Mouse (Mus musculus): ENCODE results near the gene Ecpas. TPM values are rescaled to one million over a fixed set of nuclear protein-coding genes. Genes with fewer than 3 reads are reported as not detected.

Gene Ecpas
- polyA plus RNA-seq (2015; fragmentation: Nextera tagmentation; extraction: Ambion mirVana), result 29.1 and 31.8 TPM in 2 replicates

DNA sequence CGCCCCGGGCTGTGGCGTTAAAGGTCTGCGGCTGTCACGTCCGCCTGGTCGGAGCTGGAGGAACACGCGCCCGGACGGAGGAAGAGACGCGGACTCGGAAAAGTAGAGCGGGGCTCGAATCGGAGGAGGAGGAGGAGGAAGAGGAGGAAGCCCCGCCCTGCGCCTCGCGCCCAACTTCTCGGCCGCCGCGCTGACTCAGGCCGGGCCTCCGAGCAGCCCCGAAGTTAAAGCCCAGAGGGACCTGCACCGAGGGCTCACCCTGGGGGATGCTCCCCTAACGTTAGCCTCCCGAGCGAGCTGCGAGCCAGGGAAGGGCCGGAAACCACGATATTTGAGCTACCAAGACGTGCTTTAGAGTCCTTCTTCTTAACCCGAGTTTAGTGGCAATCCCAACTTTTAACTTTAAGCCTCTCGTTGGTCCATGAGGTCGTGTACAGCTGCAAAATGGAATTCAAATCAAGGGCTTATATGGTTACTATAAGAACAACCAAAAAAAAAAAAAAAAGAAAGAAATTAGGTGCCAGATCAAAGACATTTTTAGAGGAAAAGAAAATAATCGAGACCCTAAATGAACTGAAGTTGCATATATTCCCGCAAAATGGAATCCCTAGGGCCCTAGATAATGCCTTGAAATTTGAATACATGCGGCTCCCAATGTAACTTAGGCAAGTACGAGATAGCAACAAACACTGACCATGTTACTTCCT is at the start of gene Ecpas:
TSS of gene Ecpas (minus strand) at position 121 of the 707 bp plus-strand sequence.
- H3K4me1 ChIP-seq, result peaks cover 5% of the 10 kb centered on the region; the same call in 1 of the 2 replicates
- peak within 1 kb of the TSS; percentile 81 for H3K4me3 ChIP-seq (replicated peaks)
- H3K4me2 ChIP-seq, result peak within 1 kb of the TSS; percentile 76
- WGBS, result 4% methylated on average over 40 of the region's 43 CpGs
- no peaks in the 10 kb centered on the region for H3K36me3 ChIP-seq
- ATAC-seq (ENCODE audit: insufficient read depth, low FRiP score, low read depth), result peak; percentile 82
- peak within 1 kb of the TSS; percentile 97 for H3K27ac ChIP-seq
- no peaks in the 10 kb centered on the region for H3K9me3 ChIP-seq
- no peaks in the 10 kb centered on the region for H3K27me3 ChIP-seq (replicated peaks)
- peak within 1 kb of the TSS; percentile 90 for H3K9ac ChIP-seq

DNA sequence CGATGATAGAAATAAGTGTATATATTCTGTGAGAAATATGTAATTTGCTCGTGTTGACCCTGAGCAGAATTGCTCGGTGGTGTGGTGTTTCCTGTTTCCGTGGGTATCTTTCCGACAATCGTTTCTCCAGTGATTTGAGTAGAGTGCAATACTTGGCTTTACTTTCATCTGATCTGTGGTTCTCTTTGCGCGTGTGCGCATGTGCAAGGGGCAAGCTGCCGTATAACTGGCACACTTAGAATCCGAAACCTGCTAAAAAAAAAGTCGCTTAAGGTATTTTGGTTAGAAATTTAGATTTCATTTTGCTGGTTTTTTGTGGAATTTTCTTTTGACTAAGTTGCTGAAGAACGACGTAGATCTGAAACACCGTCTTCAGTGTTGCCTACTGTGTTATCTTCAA is 49.2 kb upstream of the Ecpas start:
- Histone ChIP-seq H3K27me3 (replicated peaks) (no peaks in the 10 kb centered on the region), H3K4me3 (replicated peaks) (no peak overlapping the region), H3K9me3 (no peaks in the 10 kb centered on the region), H3K9ac (no peak overlapping the region), H3K36me3 (no peaks in the 10 kb centered on the region), H3K27ac (no peak overlapping the region), H3K4me1 (no peaks in the 10 kb centered on the region), H3K4me2 (no peak overlapping the region)
- no peak for ATAC-seq (ENCODE audit: insufficient read depth, low FRiP score, low read depth)
- 88% methylated on average over 15 of the region's 15 CpGs for WGBS

DNA sequence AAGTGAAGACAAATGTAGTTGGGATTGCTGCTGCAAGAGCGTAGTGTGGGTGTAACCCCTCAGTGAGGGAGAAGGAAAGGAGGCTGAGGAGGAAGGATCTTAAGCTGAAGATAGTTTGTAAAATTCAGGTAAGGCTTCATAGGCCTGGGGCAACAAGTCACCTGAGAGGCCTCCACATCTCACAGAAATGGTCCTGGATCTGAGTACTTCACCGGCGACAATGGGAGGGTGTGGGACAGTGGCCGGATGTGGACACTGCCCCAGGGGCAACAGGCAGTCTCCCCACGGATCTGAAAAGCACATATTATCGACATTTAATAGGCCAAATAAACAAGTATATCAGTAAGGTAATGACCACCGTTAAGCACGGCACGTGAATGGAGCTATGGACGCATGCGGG is 40.1 kb upstream of the Ecpas start:
- Histone ChIP-seq H3K4me2 (no peak overlapping the region), H3K36me3 (no peaks in the 10 kb centered on the region), H3K27ac (no peak overlapping the region), H3K9ac (no peak overlapping the region), H3K27me3 (replicated peaks) (no peaks in the 10 kb centered on the region), H3K9me3 (no peaks in the 10 kb centered on the region), H3K4me1 (no peaks in the 10 kb centered on the region), H3K4me3 (replicated peaks) (no peak overlapping the region)
- ATAC-seq (ENCODE audit: insufficient read depth, low FRiP score, low read depth), result no peak
- 86% methylated on average over 11 of the region's 11 CpGs for WGBS

DNA sequence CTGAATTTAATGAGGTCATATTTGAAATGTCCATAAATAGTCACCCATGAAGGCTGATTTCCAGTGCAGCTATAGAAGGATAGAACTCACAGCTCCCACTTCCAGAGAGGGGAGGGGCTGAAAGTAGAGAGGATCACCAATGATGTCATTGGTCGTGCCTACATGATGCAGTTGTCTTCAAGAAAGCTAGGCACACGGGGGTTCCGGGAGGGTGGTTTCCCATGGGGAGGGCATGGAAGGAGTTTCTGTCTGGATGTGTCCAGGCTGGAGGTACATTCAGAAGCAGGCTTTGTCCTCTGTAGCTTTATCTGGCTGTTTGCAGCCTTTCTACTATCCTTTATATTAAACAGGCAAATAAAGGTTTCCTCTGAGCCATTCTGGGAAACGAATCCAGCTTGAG is 35.8 kb upstream of the Ecpas start:
- Histone ChIP-seq H3K4me3 (replicated peaks) (no peak overlapping the region), H3K9ac (no peak overlapping the region), H3K4me2 (no peak overlapping the region), H3K27me3 (replicated peaks) (no peaks in the 10 kb centered on the region), H3K36me3 (no peaks in the 10 kb centered on the region), H3K27ac (no peak overlapping the region), H3K9me3 (no peaks in the 10 kb centered on the region), H3K4me1 (peaks cover 4% of the 10 kb centered on the region; the same call in 1 of the 2 replicates)
- no peak for ATAC-seq (ENCODE audit: insufficient read depth, low FRiP score, low read depth)
- WGBS, result 83% methylated on average over 4 of the region's 4 CpGs

DNA sequence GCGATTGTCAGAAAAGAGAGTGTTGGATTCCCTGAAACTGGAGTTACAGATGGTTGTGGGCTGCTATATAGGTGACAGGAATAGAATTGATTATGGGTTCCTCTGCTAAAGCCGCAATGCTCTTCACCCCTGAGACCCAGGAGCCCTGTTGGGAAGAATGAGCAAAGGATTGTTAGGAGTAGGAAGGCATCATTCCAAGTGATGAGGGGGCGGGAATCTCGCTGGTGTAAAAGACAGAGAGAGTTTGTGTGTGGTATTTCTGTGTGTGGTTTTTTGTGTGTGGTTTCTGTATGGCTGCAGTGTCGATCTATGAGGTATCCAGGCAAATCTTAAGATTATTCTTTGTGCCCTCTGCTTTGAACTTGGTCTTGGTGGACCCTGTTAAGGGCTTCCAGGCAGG is 32.1 kb upstream of the Ecpas start:
- Histone ChIP-seq H3K27me3 (replicated peaks) (no peaks in the 10 kb centered on the region), H3K4me3 (replicated peaks) (no peak overlapping the region), H3K27ac (no peak overlapping the region), H3K9me3 (no peaks in the 10 kb centered on the region), H3K4me1 (peaks cover 4% of the 10 kb centered on the region; the same call in 1 of the 2 replicates), H3K4me2 (no peak overlapping the region), H3K9ac (no peak overlapping the region), H3K36me3 (no peaks in the 10 kb centered on the region)
- ATAC-seq (ENCODE audit: insufficient read depth, low FRiP score, low read depth), result no peak
- WGBS, result 66% methylated on average over 5 of the region's 5 CpGs

DNA sequence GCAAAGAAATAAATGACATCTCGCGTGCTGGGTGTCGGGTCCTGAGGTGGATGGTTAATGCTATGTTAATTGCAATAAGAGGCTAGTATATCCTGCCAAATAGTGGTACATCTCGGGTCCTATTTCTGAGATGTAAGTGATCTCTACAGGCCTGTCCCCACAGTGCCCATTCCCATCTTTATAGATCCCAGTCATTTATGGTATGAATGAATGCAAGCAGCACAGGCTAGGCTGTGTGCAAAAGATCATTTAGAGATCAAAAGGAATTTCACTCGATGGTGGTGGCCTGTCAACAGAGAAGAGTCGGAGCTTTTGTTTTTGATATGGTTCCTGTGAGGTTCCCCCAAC is 31.6 kb upstream of the Ecpas start:
- no peaks in the 10 kb centered on the region for H3K9me3 ChIP-seq
- peak overlapping the region; percentile 44; the same call in 1 of the 2 replicates for H3K9ac ChIP-seq
- H3K36me3 ChIP-seq, result no peaks in the 10 kb centered on the region
- H3K4me1 ChIP-seq, result peaks cover 4% of the 10 kb centered on the region; the same call in 1 of the 2 replicates
- peak overlapping the region; percentile 70 for H3K4me3 ChIP-seq (replicated peaks)
- H3K4me2 ChIP-seq, result peak overlapping the region; percentile 82
- ATAC-seq (ENCODE audit: insufficient read depth, low FRiP score, low read depth), result no peak
- no peaks in the 10 kb centered on the region for H3K27me3 ChIP-seq (replicated peaks)
- no peak overlapping the region for H3K27ac ChIP-seq
- 15% methylated on average over 6 of the region's 6 CpGs for WGBS

DNA sequence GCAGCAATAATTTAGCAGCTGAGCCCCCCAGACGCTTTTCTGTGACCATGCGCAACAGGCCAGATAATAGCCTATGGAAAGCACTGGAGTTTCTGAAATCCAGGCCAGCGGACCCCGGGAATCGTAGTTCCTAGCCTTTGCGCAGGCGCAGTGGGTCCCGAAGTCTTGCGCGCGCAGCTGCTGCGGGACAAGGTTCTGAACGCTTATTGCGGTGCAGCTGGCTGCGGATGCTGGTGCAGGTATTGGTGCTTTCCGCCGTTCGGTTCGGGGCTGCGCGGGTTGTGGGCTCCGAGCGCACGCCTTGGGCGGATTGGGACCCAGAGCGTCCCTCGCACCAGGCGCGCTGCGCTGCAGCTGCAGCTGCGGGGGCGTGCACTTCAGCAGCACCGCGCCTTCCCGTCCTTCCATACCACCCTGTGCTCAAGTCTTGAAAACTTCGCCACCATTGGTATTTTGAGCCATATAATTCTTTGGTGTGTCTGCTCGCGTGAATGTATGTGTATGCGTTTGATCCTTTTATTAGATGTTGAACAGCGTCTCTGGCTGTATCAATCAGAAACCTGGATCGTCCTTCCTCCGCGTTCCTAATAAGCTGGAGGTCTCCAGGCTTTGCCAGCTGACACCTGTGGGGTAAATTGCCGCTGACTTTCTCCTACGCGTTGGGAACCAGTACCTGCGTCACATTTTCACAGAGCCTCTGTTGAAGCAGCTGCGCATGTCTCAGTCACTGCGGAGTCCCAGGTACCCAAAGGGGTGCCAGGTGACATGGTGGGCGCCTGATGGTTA is 31.1 kb upstream of the Ecpas start, which contains the start of gene Zkscan16:
TSS of gene Zkscan16 (plus strand) at position 209 of the 786 bp plus-strand sequence.
- peaks cover 4% of the 10 kb centered on the region; the same call in 1 of the 2 replicates for H3K4me1 ChIP-seq
- H3K27me3 ChIP-seq (replicated peaks), result no peaks in the 10 kb centered on the region
- H3K4me3 ChIP-seq (replicated peaks), result peak within 1 kb of the TSS; percentile 70
- H3K4me2 ChIP-seq, result peak within 1 kb of the TSS; percentile 82
- 1% methylated on average over 50 of the region's 50 CpGs for WGBS
- peak within 1 kb of the TSS; percentile 44 for H3K9ac ChIP-seq
- H3K9me3 ChIP-seq, result no peaks in the 10 kb centered on the region
- no peak within 1 kb of the TSS for H3K27ac ChIP-seq
- peak; percentile 71 for ATAC-seq (ENCODE audit: insufficient read depth, low FRiP score, low read depth)
- H3K36me3 ChIP-seq, result no peaks in the 10 kb centered on the region

DNA sequence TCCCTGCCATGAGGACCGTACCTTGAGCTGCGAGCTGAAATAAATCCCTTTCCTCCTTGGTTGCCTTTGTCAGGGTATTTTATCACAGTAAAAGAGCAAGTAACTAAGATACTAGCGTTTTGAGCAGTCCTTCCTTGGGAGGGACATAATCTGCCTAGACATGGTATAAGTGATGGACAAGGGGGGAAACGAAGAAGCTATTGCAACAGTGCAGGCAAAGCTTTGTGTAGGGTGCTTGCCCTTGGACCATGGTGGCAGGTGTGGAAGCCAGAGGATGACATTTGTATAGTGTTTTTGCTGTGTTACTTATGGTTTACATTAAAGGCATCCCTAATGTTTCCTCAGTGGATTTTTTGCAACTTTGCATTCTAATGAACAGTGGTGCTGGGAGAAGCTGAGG is 30.4 kb upstream of the Ecpas start:
- Histone ChIP-seq H3K27me3 (replicated peaks) (no peaks in the 10 kb centered on the region), H3K4me2 (peak overlapping the region; percentile 82), H3K27ac (no peak overlapping the region), H3K4me3 (replicated peaks) (peak overlapping the region; percentile 70), H3K9me3 (no peaks in the 10 kb centered on the region), H3K36me3 (no peaks in the 10 kb centered on the region), H3K4me1 (peaks cover 4% of the 10 kb centered on the region; the same call in 1 of the 2 replicates), H3K9ac (no peak overlapping the region; the same call in 1 of the 2 replicates)
- WGBS, result 80% methylated on average over 4 of the region's 4 CpGs
- no peak for ATAC-seq (ENCODE audit: insufficient read depth, low FRiP score, low read depth)

DNA sequence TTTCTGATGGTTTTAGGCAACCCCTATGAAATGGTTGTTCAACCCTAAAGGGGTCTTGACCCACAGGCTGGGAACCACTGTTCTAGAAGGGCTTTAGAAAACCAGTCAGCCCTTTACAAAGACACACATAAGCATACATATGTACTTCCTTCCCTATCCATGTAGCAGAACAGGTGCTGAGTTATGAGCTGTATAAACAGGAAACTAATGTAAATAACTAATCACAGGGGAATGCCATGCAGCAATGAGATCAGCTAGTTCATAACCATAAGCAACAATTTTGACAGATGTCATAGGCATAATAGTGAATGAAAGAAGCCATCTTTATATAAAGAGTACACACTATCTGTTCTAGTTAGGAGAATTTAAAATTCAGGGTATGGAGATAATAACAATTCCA is 29.1 kb upstream of the Ecpas start:
- Histone ChIP-seq H3K36me3 (no peaks in the 10 kb centered on the region), H3K4me1 (peaks cover 4% of the 10 kb centered on the region; the same call in 1 of the 2 replicates), H3K27ac (no peak overlapping the region), H3K27me3 (replicated peaks) (no peaks in the 10 kb centered on the region), H3K4me3 (replicated peaks) (no peak overlapping the region), H3K4me2 (no peak overlapping the region), H3K9ac (no peak overlapping the region), H3K9me3 (no peaks in the 10 kb centered on the region)
- no peak for ATAC-seq (ENCODE audit: insufficient read depth, low FRiP score, low read depth)

DNA sequence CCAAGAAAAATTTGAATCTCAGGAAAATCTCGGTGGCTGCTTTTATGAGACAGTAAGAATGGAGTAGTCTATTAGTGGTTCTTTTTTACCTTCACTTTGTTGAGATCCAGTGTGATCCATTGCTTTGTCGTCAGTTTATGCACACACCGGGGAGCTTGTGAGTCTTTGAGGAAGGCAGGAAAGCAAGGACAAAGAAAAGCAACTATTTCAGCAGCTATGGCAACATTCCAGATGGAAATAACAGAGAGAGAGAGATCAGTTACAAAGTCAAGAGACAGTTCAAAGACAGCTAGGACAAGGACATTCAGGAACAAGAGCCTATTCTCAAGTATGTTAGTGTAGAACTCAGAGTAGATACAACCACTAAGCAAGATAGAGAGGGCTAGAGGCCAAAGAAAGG is 23.3 kb upstream of the Ecpas start:
- no peaks in the 10 kb centered on the region for H3K27me3 ChIP-seq (replicated peaks)
- WGBS, result 71% methylated on average over 3 of the region's 3 CpGs
- no peaks in the 10 kb centered on the region for H3K9me3 ChIP-seq
- no peaks in the 10 kb centered on the region for H3K4me1 ChIP-seq
- no peak overlapping the region for H3K4me2 ChIP-seq
- no peak overlapping the region for H3K4me3 ChIP-seq (replicated peaks)
- ATAC-seq (ENCODE audit: insufficient read depth, low FRiP score, low read depth), result no peak
- no peak overlapping the region for H3K27ac ChIP-seq
- no peak overlapping the region for H3K9ac ChIP-seq
- H3K36me3 ChIP-seq, result no peaks in the 10 kb centered on the region

DNA sequence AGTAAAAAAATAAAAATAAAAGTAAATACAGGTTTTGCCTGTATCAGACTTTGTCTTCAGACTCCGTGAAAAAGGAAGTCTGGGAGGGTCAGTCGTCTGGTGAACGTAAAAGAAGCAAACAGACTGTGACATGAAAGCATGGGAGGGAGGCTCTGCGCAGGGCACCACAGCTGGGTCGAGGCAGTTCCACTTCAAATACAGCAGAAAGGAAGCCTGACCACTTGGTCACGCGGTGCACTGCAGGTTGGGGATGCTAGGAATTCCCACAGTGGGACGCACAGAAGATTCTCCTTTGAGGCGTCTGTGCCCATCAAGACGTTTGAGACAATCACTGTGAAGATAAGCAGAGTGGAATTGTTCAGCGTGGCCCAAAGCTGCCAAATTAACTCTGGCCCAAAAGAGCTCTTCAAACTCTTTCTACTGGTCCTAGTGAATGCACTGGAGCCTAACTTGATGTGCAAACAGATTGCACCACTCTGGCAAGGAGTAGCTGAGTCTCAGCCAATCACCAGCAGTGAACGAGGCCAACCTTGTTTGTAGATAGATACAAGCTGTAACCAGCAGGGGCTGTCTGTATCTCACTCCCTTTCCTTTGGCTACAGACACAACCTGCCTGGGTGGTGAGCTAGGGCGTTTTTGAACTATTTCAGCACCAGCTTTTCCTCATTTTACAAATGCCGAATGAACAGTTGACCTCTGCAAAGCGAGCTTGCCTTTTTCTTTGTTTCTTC is 22.4 kb upstream of the Ecpas start:
- WGBS, result 30% methylated on average over 15 of the region's 15 CpGs
- H3K9ac ChIP-seq, result no peak overlapping the region
- H3K4me1 ChIP-seq, result no peaks in the 10 kb centered on the region
- H3K9me3 ChIP-seq, result no peaks in the 10 kb centered on the region
- no peak overlapping the region for H3K4me3 ChIP-seq (replicated peaks)
- peak; percentile 68; the same call in 1 of the 2 replicates for ATAC-seq (ENCODE audit: insufficient read depth, low FRiP score, low read depth)
- H3K27me3 ChIP-seq (replicated peaks), result no peaks in the 10 kb centered on the region
- H3K4me2 ChIP-seq, result 0 out of 2 replicates have a peak overlapping the region, but pooled peaks have one; percentile 2
- H3K36me3 ChIP-seq, result no peaks in the 10 kb centered on the region
- no peak overlapping the region for H3K27ac ChIP-seq

All from stomach, embryonic 15.5 days (tissue).